Mouse (Mus musculus) adrenal gland, postnatal 14 days (tissue): ENCODE measurements at regions not wholly inside any gene's neighbourhood (a gene's known extent, or its start where the extent isn't known, plus 50 kb on each side); places are given as distances from the start of the nearest gene placed in this dataset.

ENCODE experiments used
- DNase-seq: peaks from one replicate; pipeline ENCODE4 v3.0.0; 2021; ENCODE audit warnings: mixed read lengths

DNA sequence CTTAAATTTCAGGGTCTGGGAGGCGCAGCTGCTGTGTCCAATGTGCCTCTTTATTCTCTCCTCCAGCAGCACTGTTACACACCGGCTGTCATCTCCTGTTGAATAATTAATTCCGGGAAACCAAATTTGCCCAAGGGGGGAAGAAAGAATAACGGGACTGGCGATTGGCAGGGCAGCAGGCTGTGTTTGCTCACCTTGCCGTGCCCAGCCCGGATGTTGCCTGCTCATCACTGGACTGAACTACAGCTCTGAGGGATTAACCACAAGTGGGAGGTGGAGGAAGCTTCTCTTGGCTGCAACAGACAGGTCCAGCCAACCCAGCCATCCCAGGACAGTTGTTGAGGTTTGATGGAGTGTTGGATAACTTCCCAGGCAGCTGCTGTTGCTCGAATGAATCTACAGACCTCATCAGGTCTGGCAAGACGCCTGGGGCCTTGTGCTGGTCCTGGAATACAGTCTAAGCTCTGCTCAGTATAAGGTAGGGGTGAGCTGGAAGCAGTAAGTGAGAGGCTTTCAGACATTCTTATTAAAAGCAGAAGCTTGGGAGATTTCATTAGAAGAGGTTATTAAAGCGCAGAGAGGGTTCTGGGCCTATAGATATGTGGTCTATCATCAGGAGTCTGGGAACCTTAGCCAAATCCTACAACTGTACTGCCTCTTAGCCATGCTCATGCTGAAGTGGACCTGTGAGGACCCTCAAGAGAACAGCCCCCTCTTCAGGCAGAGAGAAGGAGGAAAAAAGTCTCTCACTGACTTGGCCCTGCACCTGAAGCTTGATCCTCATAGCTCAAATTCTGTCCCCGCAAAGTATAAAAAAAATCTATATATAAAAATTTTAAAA, 291.8 kb downstream of the Il20rb start:
- DNase-seq = peak; percentile 7

DNA sequence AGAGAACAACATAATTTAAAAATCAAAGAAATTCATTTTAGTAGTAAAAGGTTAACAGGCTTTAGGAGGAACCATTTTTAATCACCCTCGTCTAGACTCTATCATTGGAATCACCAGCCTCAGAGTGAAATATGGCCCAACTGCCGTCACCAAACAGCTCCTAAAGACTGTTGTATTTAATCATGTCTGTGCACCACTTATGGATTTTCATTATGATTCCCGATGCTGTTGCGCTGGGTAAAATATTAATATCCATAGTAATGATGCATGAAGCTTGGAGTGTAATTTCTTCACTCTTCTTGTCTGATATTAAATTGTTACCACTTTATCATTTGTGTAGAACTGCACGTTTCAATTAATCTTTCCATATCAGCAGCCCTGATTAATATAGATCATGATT, 292.4 kb downstream of the Il20rb start:
- DNase-seq = no peak

DNA sequence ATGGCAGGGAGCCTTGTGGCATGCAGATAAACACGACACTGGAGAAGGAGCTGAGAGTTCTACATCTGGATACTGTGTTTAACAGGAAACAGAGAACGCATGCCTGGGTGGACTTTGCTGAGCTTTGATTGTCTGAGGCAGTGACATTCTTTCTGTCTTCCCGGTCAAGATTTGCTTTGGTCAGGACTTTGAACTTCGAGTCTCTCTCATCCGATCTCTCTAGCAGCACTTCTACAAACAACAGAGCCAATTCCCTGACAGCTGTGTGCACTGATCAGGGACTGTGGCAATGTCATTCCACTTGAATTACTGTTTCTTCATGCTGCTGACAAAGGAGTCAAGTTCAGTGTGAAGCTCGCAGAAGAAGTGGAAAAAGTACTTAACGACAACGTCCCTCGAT, 302.5 kb downstream of the Il20rb start:
- no peak for DNase-seq

DNA sequence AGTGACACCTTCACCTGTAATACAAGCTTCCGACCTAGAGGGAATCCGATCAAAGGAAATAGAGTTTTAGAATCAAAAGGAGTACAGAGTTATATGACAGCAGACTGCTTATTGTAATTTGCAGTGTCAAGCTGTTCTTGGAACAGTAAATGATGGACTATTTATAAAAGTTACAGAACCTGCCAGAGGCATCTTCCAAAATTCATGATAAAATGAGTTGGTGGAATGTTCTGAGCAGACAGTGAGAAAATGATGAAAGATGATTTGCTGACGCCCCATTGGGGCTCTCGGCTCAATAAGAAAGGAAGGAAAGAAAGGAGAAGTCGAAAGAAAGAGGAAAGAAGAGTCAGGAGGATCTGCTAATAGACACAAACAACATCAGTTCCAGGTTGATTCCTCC, 300.3 kb upstream of the Sox14 start:
- no peak for DNase-seq

DNA sequence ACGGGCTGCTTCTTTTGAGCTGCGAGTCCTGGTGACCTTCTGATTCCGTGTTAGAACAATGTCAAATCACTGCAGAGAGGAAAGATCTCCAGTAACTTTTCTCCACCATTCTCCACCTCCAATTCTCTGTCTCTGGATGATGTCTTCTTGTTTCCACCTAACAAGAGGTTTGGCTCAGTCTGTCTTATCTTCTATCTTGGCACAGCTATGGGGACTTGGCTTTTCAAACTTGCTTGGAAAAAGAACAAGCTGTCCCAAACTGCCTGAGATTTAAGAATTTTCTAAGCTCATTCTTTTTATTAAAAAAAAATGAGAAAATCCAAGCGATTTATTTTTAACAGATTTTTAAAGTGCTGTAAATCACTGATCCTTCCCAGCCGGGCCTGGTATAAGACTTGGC, 290.3 kb upstream of the Sox14 start:
- no peak for DNase-seq

DNA sequence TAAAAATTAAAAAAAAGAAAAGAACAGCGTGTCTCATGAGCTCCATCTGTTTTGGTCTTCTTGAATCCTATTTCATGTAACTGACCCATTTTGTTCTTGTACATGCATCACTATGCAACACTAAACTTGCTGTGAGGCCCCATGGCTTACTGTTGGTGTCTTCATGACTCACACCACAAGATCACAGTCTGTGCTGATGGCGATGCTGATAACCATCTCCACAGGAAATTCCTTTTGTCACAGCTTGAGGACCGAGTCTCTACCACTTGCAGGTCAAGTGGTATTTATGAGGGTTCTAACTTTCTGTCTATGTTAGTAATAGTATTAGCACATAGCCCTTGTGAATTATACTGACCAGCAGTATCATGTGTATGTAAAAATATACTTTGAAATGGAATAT, 286.0 kb upstream of the Sox14 start:
- no peak for DNase-seq
